Mouse (Mus musculus) adrenal gland, postnatal 10 days (tissue): ENCODE measurements around the gene Rhox12. TPM values are rescaled to one million over a fixed set of nuclear protein-coding genes. Genes with fewer than 3 reads are reported as not detected.

Experiments used
- DNase-seq: peaks from one replicate; pipeline ENCODE4 v3.0.0; 2021; ENCODE audit warnings: mixed read lengths
- long read RNA-seq, 2 experiments: library from polyadenylated mRNA; stranded (forward); transcript quantifications; one replicate each; pipeline ENCODE4 v2.0.0; 2021
- total RNA-seq, 2 experiments: library from RNA; stranded (reverse); gene quantifications; 2 replicates each; pipeline ENCODE4 v1.2.3; 2021

The Rhox12 gene
- total RNA-seq: not detected
- long read RNA-seq, experiment 1: 0 reads
- long read RNA-seq, experiment 2: 0 reads

- DNase-seq: no peak
Measured at GRCm38 (mm10) chrX:38110807-38111206, at the start of gene Rhox12. Gene Rhox12 (minus strand): TSS chrX:38110907.

GRCm38 (mm10) chrX:38159097-38159496, 48.4 kb upstream of the Rhox12 start:
- DNase-seq: no peak

GRCm38 (mm10) chrX:38121478-38121877, 10.8 kb upstream of the Rhox12 start:
- no peak for DNase-seq

DNA sequence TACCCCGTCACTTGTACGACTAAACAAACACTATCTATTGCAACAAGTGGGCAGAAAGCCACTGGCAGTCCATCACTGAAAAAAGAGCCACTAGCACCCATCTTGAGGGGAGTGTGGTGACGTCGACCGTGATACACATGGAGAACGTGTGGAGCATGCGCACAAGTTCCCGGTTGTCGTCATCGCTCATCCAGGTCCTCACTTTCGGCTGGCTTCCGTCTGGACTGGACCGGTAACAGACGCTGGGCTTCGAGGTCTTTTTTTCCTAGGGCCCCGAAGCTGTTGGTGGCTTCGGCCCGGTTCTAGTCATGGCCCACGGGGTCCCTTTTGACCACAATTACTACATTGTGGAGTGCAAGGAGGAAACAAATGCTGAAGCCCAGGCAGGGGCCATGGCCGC, 10.3 kb upstream of the Rhox12 start, which contains the start of gene Rhox13:
Rhox13 (plus strand) TSS at position 238 of the 400 bp plus-strand sequence.
- DNase-seq: no peak

GRCm38 (mm10) chrX:38085041-38085440, 25.7 kb downstream of the Rhox12 start, which contains the start of gene Rhox11:
Gene Rhox11 (minus strand): TSS chrX:38085141.
- no peak for DNase-seq

DNA sequence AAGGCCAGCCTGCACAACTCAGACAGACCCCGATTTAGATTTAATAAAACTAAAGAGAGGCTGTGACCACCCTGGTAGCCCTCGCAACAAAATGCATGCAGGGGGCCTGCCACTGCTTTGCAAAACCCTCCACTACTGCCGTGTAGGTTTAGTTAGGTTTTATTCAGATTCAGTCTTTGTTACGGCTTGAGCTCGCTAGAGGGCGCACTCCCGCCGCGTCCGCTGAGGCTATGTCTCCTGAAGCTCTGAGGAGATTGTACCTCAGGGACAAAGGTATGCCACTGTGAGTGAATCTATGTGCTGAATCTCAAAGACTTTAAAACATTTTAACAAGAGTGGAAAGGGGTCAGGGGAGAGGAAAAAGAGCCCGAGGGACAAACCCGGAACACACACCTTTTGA, 26.5 kb downstream of the Rhox12 start:
- peak; percentile 65 for DNase-seq

DNA sequence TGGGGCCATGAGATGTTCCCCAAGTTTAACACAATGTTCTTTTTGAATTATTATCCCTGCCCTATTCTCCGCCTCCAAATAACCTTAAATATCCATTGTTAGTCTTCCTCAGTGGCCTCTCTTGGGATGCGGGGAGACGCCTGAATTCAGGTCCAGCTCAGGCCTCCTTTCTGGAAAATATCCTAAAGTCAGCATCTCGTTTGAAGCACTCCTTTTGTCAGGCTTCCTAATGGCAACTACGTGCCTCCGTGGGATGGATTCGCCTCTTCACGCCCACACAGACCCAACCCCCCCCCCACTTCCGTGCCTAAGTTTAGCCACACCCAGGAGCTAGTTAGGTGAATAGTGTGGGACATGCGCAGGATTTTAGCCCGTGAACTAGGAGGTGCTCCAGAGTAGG, 44.5 kb downstream of the Rhox12 start, which contains the start of gene Rhox10:
Rhox10 (plus strand) TSS at position 301 of the 400 bp plus-strand sequence.
- DNase-seq: no peak

GRCm38 (mm10) chrX:38061544-38061943, 49.2 kb downstream of the Rhox12 start:
- DNase-seq: peak; percentile 6

Other genes starting within 250 kb of the Rhox12 start
- not detected for gene Rhox8, start 232.0 kb downstream of the Rhox12 start, total RNA-seq
- not detected for gene Rhox7b, start 213.7 kb downstream of the Rhox12 start, total RNA-seq
- gene Rhox9, start 209.1 kb downstream of the Rhox12 start, total RNA-seq: not detected
- gene Btg1-ps1, start 92.1 kb downstream of the Rhox12 start, total RNA-seq: not detected
- not detected for gene Btg1-ps2, start 67.8 kb downstream of the Rhox12 start, total RNA-seq
- gene Rhox10, start 44.4 kb downstream of the Rhox12 start, total RNA-seq: not detected
- gene Rhox11, start 25.8 kb downstream of the Rhox12 start, total RNA-seq: not detected
- not detected for gene Rhox13, start 10.3 kb upstream of the Rhox12 start, total RNA-seq
- gene Zbtb33, start 78.9 kb upstream of the Rhox12 start, total RNA-seq: 10 to 100 TPM; 23.7 to 25.9 TPM
- gene Tmem255a, start 141.5 kb upstream of the Rhox12 start, total RNA-seq: 10 to 100 TPM; 14.1 to 21.1 TPM
- 10 to 100 TPM in 1 of 2 experiments, 1 to 10 TPM in 1; 4.5 to 43.1 TPM for gene Atp1b4, start 205.3 kb upstream of the Rhox12 start, total RNA-seq